Mouse (Mus musculus) megakaryocyte, embryonic 14.5 days (primary cell): ENCODE results near the gene Pkd2l1. TPM values are rescaled to one million over a fixed set of nuclear protein-coding genes. Genes with fewer than 3 reads are reported as not detected.

ENCODE experiments used
- H3K27me3 ChIP-seq: replicated peaks from 2 replicates; pipeline ENCODE3; 2012; ENCODE audit warnings: inconsistent platforms
- H3K36me3 ChIP-seq: replicated peaks from 2 replicates; pipeline ENCODE3; 2012; ENCODE audit warnings: low read length, inconsistent platforms, mixed read lengths
- H3K4me1 ChIP-seq: 2 replicates; pipeline ENCODE4 v1.6.1; 2012; ENCODE audit warnings: inconsistent platforms
- H3K4me3 ChIP-seq: replicated peaks from 2 replicates; pipeline ENCODE3; 2012; ENCODE audit warnings: moderate library complexity, mild to moderate bottlenecking, inconsistent platforms
- H3K9me3 ChIP-seq: 2 replicates; pipeline ENCODE4 v1.6.1; 2012; ENCODE audit warnings: inconsistent platforms
- FLI1 ChIP-seq: IDR thresholded peaks from 2 replicates; pipeline ENCODE4 v1.6.1; 2012; ENCODE audit warnings: low read length, inconsistent platforms, mixed read lengths
- GATA1 ChIP-seq: IDR thresholded peaks from 3 replicates; pipeline ENCODE4 v1.6.1; 2012; ENCODE audit warnings: mixed read lengths, low read length, inconsistent platforms, borderline replicate concordance
- polyA plus RNA-seq: library from polyadenylated mRNA; stranded (reverse); fragments of >175 nt; gene quantifications from 2 replicates; pipeline ENCODE4 v1.2.3, GENCODE M21; 2012; ENCODE audit warnings: low replicate concordance; ENCODE audit not compliant: insufficient read depth

Gene Pkd2l1
- polyA plus RNA-seq, 1 experiment: 0.11 TPM

DNA sequence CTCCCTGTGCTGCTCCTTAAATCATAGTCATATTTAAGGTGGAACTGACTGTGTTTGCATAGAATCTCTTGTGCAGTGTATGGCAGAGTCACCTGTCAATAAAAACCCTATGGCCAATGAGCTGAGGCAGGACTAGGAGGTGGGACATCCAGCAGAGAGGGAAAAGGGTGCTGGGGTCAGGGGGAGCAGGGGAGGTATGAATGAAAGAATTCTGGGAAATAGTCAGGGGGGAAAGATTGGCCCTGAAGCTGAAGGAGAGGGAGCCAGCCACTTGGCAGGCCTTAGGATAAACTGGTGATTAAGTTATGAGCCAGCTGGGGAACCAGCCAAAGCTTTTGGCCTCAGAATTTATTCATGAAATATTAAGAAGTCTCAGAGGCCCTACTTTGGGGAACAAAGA is 83.2 kb downstream of the Pkd2l1 start:
- H3K27me3 ChIP-seq: no peaks in the 10 kb centered on the region
- H3K4me3 ChIP-seq: peak overlapping the region; percentile 54
- TF ChIP-seq GATA1 (no peak), FLI1 (no peak)
- peaks cover 49% of the 10 kb centered on the region for H3K36me3 ChIP-seq
- H3K4me1 ChIP-seq: peaks cover 50% of the 10 kb centered on the region
- no peaks in the 10 kb centered on the region for H3K9me3 ChIP-seq

DNA sequence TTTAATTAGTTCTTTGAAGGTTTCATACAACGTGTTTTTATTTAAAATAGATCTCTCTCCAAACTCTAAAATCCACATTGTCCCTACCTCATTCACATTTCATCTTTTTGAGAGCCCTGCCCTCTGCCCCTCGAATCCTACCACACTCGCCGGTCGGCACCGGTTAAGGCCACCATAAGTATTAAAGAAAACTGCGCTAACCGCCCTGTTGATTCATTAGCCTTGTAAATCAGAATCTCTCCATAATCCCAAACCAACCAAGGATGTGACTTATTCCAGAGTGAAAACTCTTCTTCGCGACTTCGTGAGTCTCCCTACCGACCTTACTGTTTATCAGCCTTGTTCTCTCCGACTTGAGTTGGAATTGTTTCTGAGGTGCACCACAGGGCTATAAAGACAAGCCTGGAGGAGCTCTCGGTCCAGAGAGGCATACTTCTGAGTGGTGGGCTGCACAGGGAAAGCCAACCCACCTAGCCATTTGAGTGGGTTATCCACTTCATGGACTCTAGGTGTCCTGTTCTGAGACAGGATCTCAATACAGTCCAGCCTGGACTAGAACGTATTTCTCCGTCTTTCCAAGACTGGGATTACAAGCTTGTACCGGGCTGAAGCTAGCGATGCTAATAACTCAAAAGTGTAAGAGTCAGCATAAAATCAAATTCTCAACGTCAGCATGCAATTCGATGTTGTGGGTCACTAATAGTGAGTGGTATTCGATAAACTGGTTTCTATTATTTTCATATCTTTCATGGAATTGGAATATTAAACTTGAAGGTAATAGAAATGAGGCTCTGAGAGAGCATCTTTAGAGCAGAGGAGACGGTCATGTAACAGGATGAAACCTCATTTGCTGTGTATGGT is 84.4 kb downstream of the Pkd2l1 start:
- peaks cover 57% of the 10 kb centered on the region for H3K4me1 ChIP-seq
- no peak for TF ChIP-seq FLI1
- H3K36me3 ChIP-seq: peaks cover 44% of the 10 kb centered on the region
- no peaks in the 10 kb centered on the region for H3K27me3 ChIP-seq
- H3K9me3 ChIP-seq: no peaks in the 10 kb centered on the region
- H3K4me3 ChIP-seq: peak overlapping the region; percentile 100

DNA sequence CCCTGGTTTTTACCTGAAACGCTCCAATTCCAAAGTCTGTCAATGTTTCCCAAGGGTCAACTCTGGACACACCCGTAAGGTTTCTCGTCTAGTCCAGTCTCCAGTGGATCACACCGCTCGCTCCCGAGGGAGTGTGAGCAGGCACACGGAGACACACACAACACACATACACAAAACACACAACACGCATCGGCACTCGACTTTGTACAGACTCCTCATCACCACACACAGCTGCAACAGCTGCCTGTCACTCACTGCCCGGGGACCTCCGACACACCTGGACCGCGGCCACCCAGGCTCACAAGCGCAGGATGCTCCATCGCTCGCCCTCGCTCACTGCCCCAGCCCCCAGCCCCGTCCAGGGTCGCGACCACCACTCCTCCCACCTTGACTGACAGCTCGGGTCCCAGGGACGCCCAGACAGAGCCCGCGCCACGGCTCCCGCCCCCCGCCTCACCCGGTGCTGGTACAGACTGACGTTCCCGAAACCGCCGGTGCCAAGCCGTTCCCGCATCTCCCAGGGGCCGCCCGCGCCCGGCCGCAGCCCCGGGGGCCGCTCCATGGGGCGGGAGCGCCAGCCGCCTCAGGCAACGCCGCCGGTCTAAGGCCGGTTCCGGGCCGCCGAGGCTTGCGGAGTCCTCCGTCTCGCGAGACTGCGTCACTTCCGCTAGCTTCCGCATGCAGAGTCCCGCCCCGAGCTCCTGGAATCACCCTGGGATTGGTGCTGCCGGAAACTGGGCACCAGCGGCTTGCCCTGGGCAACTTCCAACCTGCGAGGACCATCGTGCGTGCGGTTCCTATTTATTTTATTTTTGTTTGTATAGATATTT is 85.2 kb downstream of the Pkd2l1 start, which contains the start of gene Chuk:
TSS of gene Chuk (minus strand) at position 650 of the 830 bp plus-strand sequence.
- peak within 1 kb of the TSS; percentile 100 for H3K4me3 ChIP-seq
- no peak for TF ChIP-seq GATA1
- TF ChIP-seq FLI1: no peak
- H3K36me3 ChIP-seq: peaks cover 40% of the 10 kb centered on the region
- no peaks in the 10 kb centered on the region for H3K9me3 ChIP-seq
- H3K27me3 ChIP-seq: no peaks in the 10 kb centered on the region
- H3K4me1 ChIP-seq: peaks cover 63% of the 10 kb centered on the region

DNA sequence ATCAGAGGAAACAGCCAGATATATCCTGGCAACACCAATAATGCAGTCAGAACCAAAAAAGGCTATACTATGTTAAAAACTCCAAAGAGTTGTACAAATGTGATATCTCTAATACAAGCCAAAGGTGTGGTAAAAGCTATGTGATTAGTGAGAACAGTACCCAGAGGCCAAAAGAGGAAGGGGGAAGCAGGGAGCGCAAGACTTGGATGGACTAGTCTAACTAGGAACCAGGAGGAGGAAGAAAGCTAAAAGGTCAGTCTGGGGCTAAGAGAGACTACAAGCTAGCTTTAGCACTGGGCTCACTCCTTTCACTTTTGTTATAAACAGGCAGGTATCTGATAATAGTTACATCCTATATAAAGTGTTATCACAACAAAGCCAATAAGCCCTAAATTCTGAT is 87.8 kb downstream of the Pkd2l1 start:
- TF ChIP-seq FLI1 (no peak), GATA1 (no peak)
- no peaks in the 10 kb centered on the region for H3K27me3 ChIP-seq
- H3K9me3 ChIP-seq: no peaks in the 10 kb centered on the region
- H3K4me1 ChIP-seq: peaks cover 67% of the 10 kb centered on the region
- H3K36me3 ChIP-seq: peaks cover 38% of the 10 kb centered on the region
- H3K4me3 ChIP-seq: peak overlapping the region; percentile 26

DNA sequence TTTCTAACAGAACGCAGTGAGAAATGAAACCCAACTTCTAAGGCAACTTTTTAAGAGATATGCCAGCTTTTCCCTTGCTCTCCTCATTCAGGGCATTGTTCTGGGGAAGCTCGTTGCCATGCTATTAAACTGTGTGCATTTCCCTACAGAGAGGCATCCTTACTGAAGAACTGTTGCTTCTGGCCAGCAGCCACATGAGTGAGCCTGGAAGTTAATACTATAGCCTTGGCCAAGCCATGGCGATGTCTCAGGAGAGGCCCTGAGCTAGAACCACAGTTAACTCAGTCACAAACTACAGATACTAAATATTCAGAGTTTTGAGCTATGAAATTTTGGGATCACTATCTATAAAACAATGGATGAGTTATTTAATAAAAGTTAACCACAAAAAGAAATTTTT is 89.2 kb downstream of the Pkd2l1 start:
- H3K27me3 ChIP-seq: no peaks in the 10 kb centered on the region
- TF ChIP-seq GATA1: no peak
- no peak for TF ChIP-seq FLI1
- peaks cover 50% of the 10 kb centered on the region for H3K36me3 ChIP-seq
- H3K9me3 ChIP-seq: no peaks in the 10 kb centered on the region
- H3K4me3 ChIP-seq: peak overlapping the region; percentile 56
- H3K4me1 ChIP-seq: peaks cover 54% of the 10 kb centered on the region

DNA sequence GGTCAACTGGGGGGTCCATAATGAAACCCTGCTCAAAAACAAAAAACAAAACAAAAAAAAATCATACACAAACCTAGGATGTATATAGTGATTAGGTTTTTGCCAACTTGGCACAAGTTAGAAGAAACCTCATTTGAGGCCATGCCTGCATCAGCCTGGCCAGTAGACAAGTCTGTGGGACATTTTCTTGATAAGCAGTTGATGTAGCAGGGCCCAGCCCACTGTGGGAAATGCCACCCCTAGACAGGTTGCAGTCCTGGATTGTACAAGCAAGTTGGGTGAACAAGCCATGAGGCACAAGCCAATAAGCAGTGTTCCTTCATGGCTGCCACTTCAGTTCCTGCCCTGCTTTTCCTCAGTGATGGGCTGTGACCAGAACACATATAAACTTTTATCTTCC is 91.4 kb downstream of the Pkd2l1 start:
- Histone ChIP-seq H3K27me3 (no peaks in the 10 kb centered on the region), H3K9me3 (peaks cover 7% of the 10 kb centered on the region), H3K4me1 (peaks cover 39% of the 10 kb centered on the region), H3K4me3 (no peak overlapping the region), H3K36me3 (peaks cover 72% of the 10 kb centered on the region)
- no peak for TF ChIP-seq FLI1
- no peak for TF ChIP-seq GATA1

Other genes with a start within 250 kb of the Pkd2l1 start
- gene Cpn1, start 205.9 kb downstream of the Pkd2l1 start, polyA plus RNA-seq: not detected in 2 replicates
- gene Cyp2c23, start 163.2 kb downstream of the Pkd2l1 start, polyA plus RNA-seq: not detected in 2 replicates
- gene Erlin1, start 122.7 kb downstream of the Pkd2l1 start, polyA plus RNA-seq: 2.2 TPM in 1 of 2 replicates, not detected in the other
- 4.1 and 4.9 TPM in 2 replicates for gene Chuk, start 85.0 kb downstream of the Pkd2l1 start, polyA plus RNA-seq
- 2.3 and 3.5 TPM in 2 replicates for gene Cwf19l1, start 56.6 kb downstream of the Pkd2l1 start, polyA plus RNA-seq
- 29.4 and 133 TPM in 2 replicates for gene Bloc1s2, start 46.0 kb downstream of the Pkd2l1 start, polyA plus RNA-seq
- not detected in 2 replicates for gene Scd3, start 10.8 kb upstream of the Pkd2l1 start, polyA plus RNA-seq
- 6.4 and 14.5 TPM in 2 replicates for gene Scd2, start 101.2 kb upstream of the Pkd2l1 start, polyA plus RNA-seq
- not detected in 2 replicates for gene Scd4, start 140.7 kb upstream of the Pkd2l1 start, polyA plus RNA-seq
- gene Scd1, start 215.4 kb upstream of the Pkd2l1 start, polyA plus RNA-seq: 11.6 and 39.1 TPM in 2 replicates